32 mouse cellular contexts compared by ENCODE assay signal in genomic region chr10:95175423-95176120, GRCm38 (mm10).
DNase-seq lines count a peak whose midpoint lies in the region; ATAC-seq and TF ChIP-seq lines count a peak whose summit lies in the region.
"Had no signal": no experiment of that assay in that cellular context is flagged by ENCODE, and none has a peak within 500 bp of the region (broad histone marks: within the 10 kb centered on the region; RNA-seq: fewer than 3 reads in every experiment).

No protein-coding gene starts in this region.

- H3K4me2 ChIP-seq in forebrain, embryonic 13.5 days: no peak overlapping the region
- no peak overlapping the region for H3K4me2 ChIP-seq in kidney, embryonic 14.5 days (replicated peaks; ENCODE audit: low read depth, low read length)
- H3K4me2 ChIP-seq in stomach, postnatal 0 days (replicated peaks; ENCODE audit: low read depth): no peak overlapping the region
- H3K4me2 ChIP-seq: heart, embryonic 13.5 days; hindbrain, embryonic 13.5 days; intestine, embryonic 15.5 days; limb, embryonic 15.5 days; liver, embryonic 15.5 days; neural tube, embryonic 13.5 days had no signal

- no peak for TF ChIP-seq POLR2A in testis, adult 2 months (IDR thresholded peaks at IDR 0.05; ENCODE audit: control insufficient read depth, low read depth, low read length)

- TF ChIP-seq EP300 in stomach, postnatal 0 days (optimal IDR thresholded peaks at IDR 0.05): no peak

- H3K9me3 ChIP-seq in forebrain, embryonic 10.5 days: no peaks in the 10 kb centered on the region
- no peaks in the 10 kb centered on the region for H3K9me3 ChIP-seq in forebrain, embryonic 13.5 days (replicated peaks)
- H3K9me3 ChIP-seq in kidney, embryonic 14.5 days (ENCODE audit: control insufficient read depth, low read length): no peaks in the 10 kb centered on the region
- no peaks in the 10 kb centered on the region for H3K9me3 ChIP-seq in stomach, postnatal 0 days (ENCODE audit: control insufficient read depth, low read length)
- H3K9me3 ChIP-seq: G1E; heart, embryonic 13.5 days; hindbrain, embryonic 13.5 days; intestine, embryonic 15.5 days; limb, embryonic 15.5 days; liver, embryonic 15.5 days; neural tube, embryonic 13.5 days had no signal

- H3K36me3 ChIP-seq in forebrain, embryonic 10.5 days (replicated peaks): no peaks in the 10 kb centered on the region
- no peaks in the 10 kb centered on the region for H3K36me3 ChIP-seq in forebrain, embryonic 13.5 days (ENCODE audit: poor library complexity, severe bottlenecking)
- no peaks in the 10 kb centered on the region for H3K36me3 ChIP-seq in kidney, embryonic 14.5 days (ENCODE audit: control insufficient read depth, insufficient read depth, low read length)
- H3K36me3 ChIP-seq in testis, adult 2 months (ENCODE audit: control insufficient read depth, insufficient read depth, low read length): no peaks in the 10 kb centered on the region
- H3K36me3 ChIP-seq in stomach, postnatal 0 days (ENCODE audit: control insufficient read depth, insufficient read depth, low read length): no peaks in the 10 kb centered on the region
- H3K36me3 ChIP-seq: heart, embryonic 13.5 days; hindbrain, embryonic 13.5 days; intestine, embryonic 15.5 days; limb, embryonic 15.5 days; liver, embryonic 15.5 days; neural tube, embryonic 13.5 days had no signal

- peak overlapping the region; percentile 69 for H3K27ac ChIP-seq in forebrain, embryonic 10.5 days
- no peak overlapping the region for H3K27ac ChIP-seq in forebrain, embryonic 13.5 days
- H3K27ac ChIP-seq in kidney, embryonic 14.5 days (ENCODE audit: low read depth, low read length): no peak overlapping the region
- H3K27ac ChIP-seq in testis, adult 2 months (ENCODE audit: control insufficient read depth, insufficient read depth, low read depth, low read length): no peak overlapping the region
- H3K27ac ChIP-seq in stomach, postnatal 0 days (replicated peaks): no peak overlapping the region
- H3K27ac ChIP-seq: heart, embryonic 13.5 days; hindbrain, embryonic 13.5 days; intestine, embryonic 15.5 days; limb, embryonic 15.5 days; liver, embryonic 15.5 days; macrophage; neural tube, embryonic 13.5 days had no signal

- ATAC-seq in forebrain, embryonic 13.5 days: no peak
- 0 out of 2 replicates have a peak, but pooled peaks have one; percentile 28 for ATAC-seq in kidney, embryonic 14.5 days (ENCODE audit: low FRiP score, low TSS enrichment)
- peak; percentile 45; the same call in 1 of the 2 replicates for ATAC-seq in stomach, postnatal 0 days (ENCODE audit: low FRiP score, low TSS enrichment)
- ATAC-seq: forebrain, embryonic 16.5 days; intestine, embryonic 15.5 days; lung, postnatal 0 days; Patski had no signal

- WGBS in forebrain, embryonic 10.5 days: 37% methylated on average over 26 of the region's 26 CpGs
- 40% methylated on average over 25 of the region's 26 CpGs for WGBS in forebrain, embryonic 13.5 days
- 49% methylated on average over 25 of the region's 26 CpGs for WGBS in kidney, embryonic 14.5 days
- WGBS in stomach, postnatal 0 days: 62% methylated on average over 23 of the region's 26 CpGs

- H3K27me3 ChIP-seq in forebrain, embryonic 10.5 days (ENCODE audit: poor library complexity, severe bottlenecking): no peaks in the 10 kb centered on the region
- no peaks in the 10 kb centered on the region for H3K27me3 ChIP-seq in forebrain, embryonic 13.5 days
- peaks cover 3% of the 10 kb centered on the region; the same call in 1 of the 2 replicates for H3K27me3 ChIP-seq in kidney, embryonic 14.5 days (ENCODE audit: control insufficient read depth, insufficient read depth, low read length)
- no peaks in the 10 kb centered on the region for H3K27me3 ChIP-seq in testis, adult 2 months (ENCODE audit: control insufficient read depth, insufficient read depth, low read length)
- H3K27me3 ChIP-seq in stomach, postnatal 0 days (ENCODE audit: control insufficient read depth, insufficient read depth, low read length): no peaks in the 10 kb centered on the region
- H3K27me3 ChIP-seq: heart, embryonic 13.5 days; hindbrain, embryonic 13.5 days; intestine, embryonic 15.5 days; limb, embryonic 15.5 days; liver, embryonic 15.5 days; neural tube, embryonic 13.5 days; Patski had no signal

- H3K4me3 ChIP-seq in forebrain, embryonic 10.5 days: no peak overlapping the region
- no peak overlapping the region for H3K4me3 ChIP-seq in forebrain, embryonic 13.5 days
- no peak overlapping the region for H3K4me3 ChIP-seq in kidney, embryonic 14.5 days (ENCODE audit: low read length)
- peak overlapping the region; percentile 48 for H3K4me3 ChIP-seq in testis, adult 2 months (ENCODE audit: control insufficient read depth, low read depth, low read length)
- H3K4me3 ChIP-seq in stomach, postnatal 0 days (ENCODE audit: low read depth, low read length): no peak overlapping the region
- H3K4me3 ChIP-seq: heart, embryonic 13.5 days; hindbrain, embryonic 13.5 days; intestine, embryonic 15.5 days; limb, embryonic 15.5 days; liver, embryonic 15.5 days; myocyte; neural tube, embryonic 13.5 days had no signal

- H3K4me1 ChIP-seq in forebrain, embryonic 10.5 days: peaks cover 39% of the 10 kb centered on the region
- H3K4me1 ChIP-seq in forebrain, embryonic 13.5 days: peaks cover 27% of the 10 kb centered on the region
- H3K4me1 ChIP-seq in kidney, embryonic 14.5 days (ENCODE audit: control insufficient read depth, insufficient read depth, low read length): peaks cover 5% of the 10 kb centered on the region; the same call in 1 of the 2 replicates
- H3K4me1 ChIP-seq in testis, adult 2 months (ENCODE audit: control insufficient read depth, insufficient read depth, low read length): peaks cover 3% of the 10 kb centered on the region; the same call in 1 of the 2 replicates
- no peaks in the 10 kb centered on the region for H3K4me1 ChIP-seq in stomach, postnatal 0 days (replicated peaks; ENCODE audit: control insufficient read depth, insufficient read depth)
- H3K4me1 ChIP-seq: intestine, embryonic 15.5 days had no signal

- no peak for TF ChIP-seq CTCF in testis, adult 2 months (IDR thresholded peaks at IDR 0.05; ENCODE audit: control insufficient read depth, insufficient read depth, insufficient replicate concordance, low read depth, low read length)
- TF ChIP-seq CTCF in stomach, postnatal 0 days (IDR thresholded peaks at IDR 0.05; ENCODE audit: low read depth): no peak

- H3K9ac ChIP-seq in forebrain, embryonic 13.5 days: no peak overlapping the region
- H3K9ac ChIP-seq in kidney, embryonic 14.5 days (ENCODE audit: low read depth, low read length): no peak overlapping the region
- no peak overlapping the region for H3K9ac ChIP-seq in stomach, postnatal 0 days (ENCODE audit: low read length)
- H3K9ac ChIP-seq: heart, embryonic 13.5 days; hindbrain, embryonic 13.5 days; intestine, embryonic 15.5 days; limb, embryonic 15.5 days; liver, embryonic 15.5 days; neural tube, embryonic 13.5 days had no signal

- DNase-seq in forebrain, embryonic 10.5 days (ENCODE audit: extremely low spot score, low spot score): no peak
- no peak for DNase-seq in kidney, adult 18-20 months
- DNase-seq in testis, postnatal 14 days (ENCODE audit: low spot score): no peak
- DNase-seq in stomach, postnatal 0 days (ENCODE audit: low spot score): no peak
- no peak for DNase-seq in adrenal gland, postnatal 25 days
- DNase-seq: adrenal gland, postnatal 14 days; cerebellum, adult 9-10 months; gastrocnemius, postnatal 14 days; heart, postnatal 14 days; kidney, adult 9 months; kidney, postnatal 4 days; layer of hippocampus, adult 9-11 months; retina, postnatal 1 day; right cerebral cortex, postnatal 25 days; spleen, adult 18-20 months; thymus, adult 18-20 months; thymus, postnatal 36 days had no signal
